Mouse (Mus musculus): ENCODE results near the gene Pth1r. TPM values are rescaled to one million over a fixed set of nuclear protein-coding genes. Genes with fewer than 3 reads are reported as not detected.
"Not testable (repeated sequence)": the region's sequence is repeated elsewhere in the genome, so short reads cannot be mapped to it uniquely, and the experiment has no call there.

Pth1r gene
- polyA plus RNA-seq, 1 experiment from 2014 or later = 11.2 TPM

- Histone ChIP-seq H3K27me3 (no peaks in the 10 kb centered on the region), H3K36me3 (no peaks in the 10 kb centered on the region), H3K4me2 (replicated peaks) (no peak overlapping the region), H3K27ac (no peak overlapping the region), H3K4me3 (replicated peaks) (no peak overlapping the region), H3K9me3 (no peaks in the 10 kb centered on the region), H3K9ac (replicated peaks) (no peak overlapping the region), H3K4me1 (replicated peaks) (peaks cover 49% of the 10 kb centered on the region)
- no peak for ATAC-seq
- 60% methylated on average over 5 of the region's 5 CpGs for whole genome bisulfite sequencing
Observed at GRCm38 (mm10) chr9:110687061-110687460, 59.9 kb downstream of the Pth1r start.

DNA sequence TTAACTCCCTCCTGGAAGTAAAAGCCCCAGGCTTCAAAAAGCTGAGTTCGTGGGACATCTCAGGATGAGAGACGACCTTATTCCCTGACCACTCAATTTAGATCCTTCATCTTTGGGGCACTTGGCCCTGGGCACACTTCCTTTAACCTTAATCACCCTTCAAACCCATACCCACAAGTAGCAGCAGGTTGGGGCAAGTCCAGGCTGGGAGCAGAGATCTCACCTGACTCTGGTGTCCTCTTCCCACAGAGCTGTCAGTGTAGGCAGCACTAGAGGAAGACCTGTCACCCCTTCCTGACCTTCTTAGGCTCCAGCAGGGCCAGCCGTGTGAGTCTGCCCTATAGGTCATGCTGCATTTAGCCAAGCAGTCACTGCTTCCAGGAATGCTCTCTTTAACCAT lies 60.5 kb downstream of the Pth1r start:
- H3K9ac ChIP-seq (replicated peaks) = no peak overlapping the region
- H3K36me3 ChIP-seq = no peaks in the 10 kb centered on the region
- no peak overlapping the region for H3K4me2 ChIP-seq (replicated peaks)
- ATAC-seq = no peak
- no peak overlapping the region for H3K27ac ChIP-seq
- no peaks in the 10 kb centered on the region for H3K27me3 ChIP-seq
- H3K4me1 ChIP-seq (replicated peaks) = peaks cover 54% of the 10 kb centered on the region
- 61% methylated on average over 3 of the region's 3 CpGs for WGBS
- H3K4me3 ChIP-seq (replicated peaks) = no peak overlapping the region
- H3K9me3 ChIP-seq = no peaks in the 10 kb centered on the region

GRCm38 (mm10) chr9:110685591-110685990 lies 61.4 kb downstream of the Pth1r start:
- no peak overlapping the region for H3K9ac ChIP-seq (replicated peaks)
- no peaks in the 10 kb centered on the region for H3K27me3 ChIP-seq
- H3K4me3 ChIP-seq (replicated peaks) = no peak overlapping the region
- WGBS = 79% methylated on average over 5 of the region's 5 CpGs
- no peaks in the 10 kb centered on the region for H3K9me3 ChIP-seq
- no peaks in the 10 kb centered on the region for H3K36me3 ChIP-seq
- H3K4me1 ChIP-seq (replicated peaks) = peaks cover 59% of the 10 kb centered on the region
- ATAC-seq = no peak
- H3K27ac ChIP-seq = no peak overlapping the region
- no peak overlapping the region for H3K4me2 ChIP-seq (replicated peaks)

DNA sequence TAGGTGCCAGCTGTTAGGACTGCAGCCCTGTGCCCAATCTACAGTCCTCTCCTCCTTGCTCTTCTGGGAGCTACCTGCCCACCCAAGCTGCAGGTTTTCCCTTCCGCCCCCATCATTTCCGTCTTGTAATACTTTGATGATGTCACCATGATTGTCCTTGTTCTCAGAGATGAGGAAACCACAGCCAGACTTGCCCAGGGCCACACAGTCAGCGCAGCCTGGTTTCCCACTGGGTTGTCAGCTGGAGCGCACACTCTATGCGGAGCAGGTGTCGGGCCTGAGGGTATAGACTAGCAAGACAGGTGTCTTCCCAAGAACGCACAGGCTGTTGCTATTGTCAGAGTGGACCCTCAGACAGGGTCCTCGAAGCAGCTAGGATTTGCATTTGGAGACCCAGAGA lies 61.8 kb downstream of the Pth1r start:
- Histone ChIP-seq H3K27me3 (no peaks in the 10 kb centered on the region), H3K4me3 (replicated peaks) (no peak overlapping the region), H3K4me2 (replicated peaks) (no peak overlapping the region), H3K9ac (replicated peaks) (no peak overlapping the region), H3K36me3 (no peaks in the 10 kb centered on the region), H3K9me3 (no peaks in the 10 kb centered on the region), H3K27ac (no peak overlapping the region), H3K4me1 (replicated peaks) (peaks cover 59% of the 10 kb centered on the region)
- 83% methylated on average over 8 of the region's 8 CpGs for WGBS
- no peak for ATAC-seq

DNA sequence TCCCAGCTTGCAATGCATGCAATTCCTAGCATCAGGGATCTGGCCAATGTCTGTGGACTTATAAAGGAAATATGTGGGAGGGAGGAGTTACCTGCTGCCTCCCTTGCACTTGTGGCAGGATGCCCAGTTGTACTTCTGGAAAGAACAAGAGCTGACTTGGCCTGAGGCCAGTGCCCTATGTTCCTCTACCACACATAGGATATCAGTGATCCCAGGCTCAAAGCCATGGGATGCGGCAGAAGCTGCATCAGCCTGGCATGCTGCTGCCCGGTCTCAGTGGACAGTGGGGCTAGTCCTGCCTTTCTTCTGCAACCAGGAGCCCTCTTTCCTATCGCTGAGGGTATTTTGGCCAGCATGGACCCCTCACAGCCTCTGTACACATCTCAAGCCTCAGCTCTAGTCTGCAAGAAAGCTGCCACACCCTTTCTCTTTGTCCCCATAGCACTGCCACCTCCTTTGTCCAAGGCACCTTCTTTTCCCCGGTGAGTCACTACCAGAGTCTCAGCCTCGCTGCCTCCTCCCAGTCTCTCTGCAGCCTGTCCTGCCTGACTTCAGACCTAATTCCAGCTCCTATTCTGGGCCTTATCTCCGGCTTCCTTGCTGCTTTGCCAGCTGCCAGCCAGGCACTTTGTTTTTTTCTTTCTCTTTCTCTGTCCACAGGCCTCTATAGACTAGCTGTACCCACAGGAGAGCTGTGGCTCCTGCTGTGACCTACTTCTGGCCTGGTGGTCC lies 62.7 kb downstream of the Pth1r start:
- Histone ChIP-seq H3K4me1 (replicated peaks) (peaks cover 59% of the 10 kb centered on the region), H3K27ac (peak overlapping the region; percentile 62)
- 61% methylated on average over 6 of the region's 6 CpGs for WGBS

DNA sequence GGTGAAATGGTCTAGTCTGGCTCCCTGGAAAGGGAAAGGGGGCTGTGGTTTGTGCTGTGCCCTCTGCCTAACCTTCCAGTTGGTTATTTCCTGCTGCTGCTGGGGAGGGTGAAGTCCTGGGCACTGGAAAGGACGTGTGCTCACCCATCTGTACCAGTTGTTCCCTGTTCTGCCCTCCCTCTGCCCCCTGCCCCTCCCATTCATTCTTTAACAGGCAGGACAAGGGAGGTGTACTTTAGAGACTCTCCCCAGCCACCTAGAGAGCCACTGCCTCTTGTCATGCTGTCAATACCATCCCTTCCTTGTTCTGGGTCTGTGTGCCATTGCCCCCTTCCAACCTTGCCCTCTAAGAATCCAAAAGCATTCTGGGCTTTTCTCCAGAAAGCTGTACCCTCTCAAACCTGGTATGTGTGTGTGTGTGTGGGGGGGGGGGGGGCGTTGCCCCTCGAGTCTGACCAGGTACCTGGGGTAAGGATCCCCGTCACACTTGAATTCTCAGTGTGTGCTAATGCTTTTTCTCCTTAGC lies 63.3 kb downstream of the Pth1r start:
- H3K4me2 ChIP-seq (replicated peaks) = no peak overlapping the region
- H3K4me3 ChIP-seq (replicated peaks) = no peak overlapping the region
- H3K36me3 ChIP-seq = 0 out of 2 replicates have a peak, but pooled peaks cover 3% of the 10 kb centered on the region
- peak overlapping the region; percentile 49 for H3K27ac ChIP-seq
- 0 out of 2 replicates have a peak, but pooled peaks have one; percentile 21 for ATAC-seq
- H3K4me1 ChIP-seq (replicated peaks) = peaks cover 59% of the 10 kb centered on the region
- 66% methylated on average over 4 of the region's 4 CpGs for WGBS
- H3K9me3 ChIP-seq = no peaks in the 10 kb centered on the region
- H3K27me3 ChIP-seq = no peaks in the 10 kb centered on the region
- no peak overlapping the region for H3K9ac ChIP-seq (replicated peaks)

More for the DNA sequence above, 62.7 kb downstream of the Pth1r start:
- Histone ChIP-seq H3K4me2 (replicated peaks) (no peak overlapping the region), H3K9ac (replicated peaks) (peak overlapping the region; percentile 25; the same call in 1 of the 2 replicates), H3K9me3 (no peaks in the 10 kb centered on the region), H3K27me3 (no peaks in the 10 kb centered on the region), H3K36me3 (0 out of 2 replicates have a peak, but pooled peaks cover 3% of the 10 kb centered on the region), H3K4me3 (replicated peaks) (no peak overlapping the region)
- ATAC-seq = peak; percentile 26; the same call in 1 of the 2 replicates

GRCm38 (mm10) chr9:110682697-110683096 lies 64.2 kb downstream of the Pth1r start:
- 95% methylated on average over 3 of the region's 3 CpGs for WGBS
- H3K36me3 ChIP-seq; H3K9ac ChIP-seq (replicated peaks); H3K9me3 ChIP-seq; H3K4me2 ChIP-seq (replicated peaks); H3K27me3 ChIP-seq; H3K4me3 ChIP-seq (replicated peaks); ATAC-seq: not testable (repeated sequence)
- Histone ChIP-seq H3K27ac (0 out of 2 replicates have a peak overlapping the region, but pooled peaks have one; percentile 67), H3K4me1 (replicated peaks) (peaks cover 68% of the 10 kb centered on the region)

- Histone ChIP-seq H3K4me3 (replicated peaks) (no peak overlapping the region), H3K36me3 (0 out of 2 replicates have a peak, but pooled peaks cover 3% of the 10 kb centered on the region), H3K9me3 (no peaks in the 10 kb centered on the region), H3K4me1 (replicated peaks) (peaks cover 72% of the 10 kb centered on the region), H3K4me2 (replicated peaks) (no peak overlapping the region), H3K27me3 (no peaks in the 10 kb centered on the region), H3K27ac (peak overlapping the region; percentile 67), H3K9ac (replicated peaks) (0 out of 2 replicates have a peak overlapping the region, but pooled peaks have one; percentile 23)
- no peak for ATAC-seq
- 64% methylated on average over 5 of the region's 5 CpGs for WGBS
Observed at GRCm38 (mm10) chr9:110682255-110682654, 64.7 kb downstream of the Pth1r start.

DNA sequence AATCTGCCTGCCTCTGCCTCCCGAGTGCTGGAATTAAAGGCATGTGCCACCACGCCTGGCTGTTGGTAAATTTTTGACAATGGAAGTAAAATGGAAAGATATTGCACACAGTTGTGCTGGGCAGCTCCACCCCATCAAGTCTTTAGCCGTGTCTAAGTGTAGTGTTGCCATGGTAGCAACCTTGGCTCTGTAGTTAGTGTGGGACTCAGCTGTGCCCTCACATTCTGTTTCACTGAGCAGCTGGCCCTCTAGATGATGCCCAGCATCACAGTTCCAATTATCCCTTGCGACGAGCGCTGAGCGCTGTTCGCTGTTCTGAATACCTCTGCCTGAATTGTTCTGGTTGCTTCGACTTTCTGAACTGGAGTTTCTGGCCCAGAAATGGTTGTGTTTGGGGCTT lies 65.1 kb downstream of the Pth1r start:
- H3K4me1 ChIP-seq (replicated peaks) = peaks cover 68% of the 10 kb centered on the region
- 0 out of 2 replicates have a peak, but pooled peaks cover 3% of the 10 kb centered on the region for H3K36me3 ChIP-seq
- peak; percentile 76 for ATAC-seq
- 57% methylated on average over 9 of the region's 9 CpGs for WGBS
- no peaks in the 10 kb centered on the region for H3K27me3 ChIP-seq
- no peaks in the 10 kb centered on the region for H3K9me3 ChIP-seq
- no peak overlapping the region for H3K4me2 ChIP-seq (replicated peaks)
- H3K27ac ChIP-seq = peak overlapping the region; percentile 67
- no peak overlapping the region for H3K9ac ChIP-seq (replicated peaks)
- H3K4me3 ChIP-seq (replicated peaks) = no peak overlapping the region

- Histone ChIP-seq H3K36me3 (0 out of 2 replicates have a peak, but pooled peaks cover 3% of the 10 kb centered on the region), H3K27ac (peak overlapping the region; percentile 67; the same call in 1 of the 2 replicates), H3K27me3 (no peaks in the 10 kb centered on the region), H3K9ac (replicated peaks) (no peak overlapping the region), H3K9me3 (no peaks in the 10 kb centered on the region), H3K4me2 (replicated peaks) (no peak overlapping the region), H3K4me3 (replicated peaks) (no peak overlapping the region), H3K4me1 (replicated peaks) (peaks cover 60% of the 10 kb centered on the region)
- 90% methylated on average over 7 of the region's 7 CpGs for WGBS
- no peak for ATAC-seq
Observed at GRCm38 (mm10) chr9:110680736-110681507, 66.0 kb downstream of the Pth1r start.

GRCm38 (mm10) chr9:110678886-110679285 lies 68.1 kb downstream of the Pth1r start:
- no peaks in the 10 kb centered on the region for H3K27me3 ChIP-seq
- ATAC-seq = no peak
- no peak overlapping the region for H3K4me2 ChIP-seq (replicated peaks)
- H3K36me3 ChIP-seq = 0 out of 2 replicates have a peak, but pooled peaks cover 3% of the 10 kb centered on the region
- no peaks in the 10 kb centered on the region for H3K9me3 ChIP-seq
- H3K4me1 ChIP-seq (replicated peaks) = peaks cover 40% of the 10 kb centered on the region
- H3K9ac ChIP-seq (replicated peaks) = no peak overlapping the region
- 67% methylated on average over 5 of the region's 5 CpGs for WGBS
- H3K27ac ChIP-seq = no peak overlapping the region
- no peak overlapping the region for H3K4me3 ChIP-seq (replicated peaks)

DNA sequence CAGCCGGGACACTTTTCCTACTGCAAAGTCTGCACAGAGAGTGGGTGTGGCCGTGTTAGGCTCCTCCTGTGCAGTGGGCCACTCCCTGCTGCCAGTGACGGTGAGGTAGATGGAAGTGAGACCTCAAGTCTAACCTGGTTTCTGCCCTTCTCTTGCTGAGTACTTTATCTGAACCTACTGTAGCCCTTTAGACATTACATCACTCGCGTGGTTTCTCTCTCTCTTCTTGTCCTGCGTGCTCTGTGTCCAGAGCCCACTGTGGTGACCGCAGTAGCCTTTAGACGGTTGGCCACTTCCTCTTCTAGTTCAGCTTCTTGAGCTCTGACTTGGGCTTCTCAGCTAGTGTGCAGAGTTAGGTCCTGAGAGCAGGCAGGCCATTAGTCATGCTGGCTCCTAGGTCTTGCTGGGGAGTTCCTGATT lies 70.4 kb downstream of the Pth1r start:
- no peak overlapping the region for H3K4me3 ChIP-seq (replicated peaks)
- 0 out of 2 replicates have a peak, but pooled peaks cover 3% of the 10 kb centered on the region for H3K36me3 ChIP-seq
- no peaks in the 10 kb centered on the region for H3K9me3 ChIP-seq
- no peak for ATAC-seq
- WGBS = 93% methylated on average over 8 of the region's 8 CpGs
- no peak overlapping the region for H3K27ac ChIP-seq
- H3K27me3 ChIP-seq = no peaks in the 10 kb centered on the region
- no peak overlapping the region for H3K9ac ChIP-seq (replicated peaks)
- H3K4me2 ChIP-seq (replicated peaks) = no peak overlapping the region
- H3K4me1 ChIP-seq (replicated peaks) = peaks cover 34% of the 10 kb centered on the region
